Mouse (Mus musculus) liver, postnatal 0 days (tissue): ENCODE results near the gene Lsp1.

ENCODE experiments used
- CTCF ChIP-seq: sonication (generic); IDR thresholded peaks from 2 replicates; pipeline ENCODE4 v1.5.1; 2016; ENCODE audit warnings: antibody characterized with exemption, low read depth
- EP300 ChIP-seq: IDR thresholded peaks from 2 replicates; pipeline ENCODE4 v1.6.1; 2016; ENCODE audit warnings: antibody characterized with exemption, low read depth, mild to moderate bottlenecking

DNA sequence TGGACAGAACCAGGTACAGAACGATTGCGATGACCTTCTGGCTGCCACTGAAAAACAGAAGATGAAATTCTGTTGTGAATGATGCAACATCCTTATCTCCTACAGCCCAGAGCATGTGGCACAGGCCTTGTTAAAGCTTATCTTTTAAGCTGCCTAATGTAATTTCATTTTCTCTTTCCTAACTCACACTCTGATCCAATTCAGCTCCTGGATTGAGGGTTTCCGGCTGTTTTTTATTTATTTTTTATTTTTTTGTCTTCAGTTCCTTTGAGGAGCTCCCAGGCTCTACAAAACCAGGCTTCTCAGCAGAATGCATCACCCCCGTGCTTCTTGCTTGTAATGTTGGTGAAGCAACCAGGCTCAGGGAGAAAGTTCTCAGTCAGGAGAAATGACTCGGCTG, 40.7 kb upstream of the Lsp1 start:
- TF ChIP-seq CTCF: no peak
- TF ChIP-seq EP300: peak; percentile 91
